Mouse (Mus musculus) neural tube, embryonic 14.5 days (tissue): ENCODE measurements around the gene Lrrc42. TPM values are rescaled to one million over a fixed set of nuclear protein-coding genes. Genes with fewer than 3 reads are reported as not detected.

ENCODE experiments used
- ATAC-seq: fragments of 200-750 bp; cut with Nextera tagmentation; 2 replicates; pipeline ENCODE4 v1.8.0; 2017; ENCODE audit warnings: low read depth, mild to moderate bottlenecking, moderate TSS enrichment, moderate library complexity
- H3K27ac ChIP-seq: fragments of 300-500 bp; sonication (generic); 2 replicates; pipeline ENCODE4 v1.5.1; 2014; ENCODE audit warnings: low read depth, mild to moderate bottlenecking, control low read depth, low read length, moderate library complexity, mixed read lengths
- H3K27me3 ChIP-seq: fragments of 300-500 bp; sonication (generic); 2 replicates; pipeline ENCODE4 v1.6.1; 2014; ENCODE audit warnings: low read length; ENCODE audit not compliant: control insufficient read depth, insufficient read depth
- H3K36me3 ChIP-seq: fragments of 300-500 bp; sonication (generic); 2 replicates; pipeline ENCODE4 v1.6.1; 2014; ENCODE audit warnings: low read length, mixed read lengths; ENCODE audit not compliant: control insufficient read depth, insufficient read depth
- H3K4me1 ChIP-seq: fragments of 300-500 bp; sonication (generic); 2 replicates; pipeline ENCODE4 v1.6.1; 2014; ENCODE audit warnings: low read length; ENCODE audit not compliant: control insufficient read depth, insufficient read depth
- H3K4me2 ChIP-seq: fragments of 300-500 bp; sonication (generic); 2 replicates; pipeline ENCODE4 v1.6.1; 2014; ENCODE audit warnings: mild to moderate bottlenecking, low read depth, low read length, control low read depth
- H3K4me3 ChIP-seq: fragments of 300-500 bp; sonication (generic); 2 replicates; pipeline ENCODE4 v1.5.1; 2014; ENCODE audit warnings: low read depth, low read length, control low read depth, mixed read lengths
- H3K9ac ChIP-seq: fragments of 300-500 bp; sonication (generic); replicated peaks from 2 replicates; pipeline ENCODE4 v1.6.1; 2014; ENCODE audit warnings: low read depth, mild to moderate bottlenecking, control low read depth, low read length, mixed read lengths
- H3K9me3 ChIP-seq: fragments of 300-500 bp; sonication (generic); 2 replicates; pipeline ENCODE4 v1.6.1; 2016; ENCODE audit warnings: low read length; ENCODE audit not compliant: control insufficient read depth
- WGBS: fragments of 180-500 bp; shearing (Covaris S2); extraction: QIAGEN DNeasy Blood & Tissue Kit; methylation state at CpG from one replicate; pipeline ENCODE4 v1.1.7; 2014; 5-methylcytosine and 5-hydroxymethylcytosine counted together
- polyA plus RNA-seq: library from polyadenylated mRNA; unstranded; fragments of >200 nt; fragmentation: Nextera tagmentation; extraction: Ambion mirVana; gene quantifications from 2 replicates; pipeline ENCODE4 v1.2.1, GENCODE M21; 2014

The Lrrc42 gene
- polyA plus RNA-seq, 1 experiment from 2014 or later = 56.0 TPM

GRCm38 (mm10) chr4:107243365-107244333 is 9.7 kb downstream of the Lrrc42 start:
- 63% methylated on average over 6 of the region's 6 CpGs for WGBS
- H3K27ac ChIP-seq = no peak overlapping the region

GRCm38 (mm10) chr4:107240196-107240595 is 13.1 kb downstream of the Lrrc42 start:
- H3K4me3 ChIP-seq = no peak overlapping the region
- H3K36me3 ChIP-seq = peaks cover 18% of the 10 kb centered on the region; the same call in 1 of the 2 replicates
- 97% methylated on average over 6 of the region's 6 CpGs for WGBS

More at GRCm38 (mm10) chr4:107243365-107244333, 9.7 kb downstream of the Lrrc42 start:
- H3K9me3 ChIP-seq = no peaks in the 10 kb centered on the region
- H3K36me3 ChIP-seq = peaks cover 11% of the 10 kb centered on the region; the same call in 1 of the 2 replicates
- no peak overlapping the region for H3K9ac ChIP-seq
- H3K27me3 ChIP-seq = no peaks in the 10 kb centered on the region
- H3K4me1 ChIP-seq = peaks cover 3% of the 10 kb centered on the region; the same call in 1 of the 2 replicates
- H3K4me3 ChIP-seq = no peak overlapping the region
- ATAC-seq = peak; percentile 54; the same call in 1 of the 2 replicates
- no peak overlapping the region for H3K4me2 ChIP-seq

GRCm38 (mm10) chr4:107238253-107238652 is 15.1 kb downstream of the Lrrc42 start:
- no peak for ATAC-seq
- no peaks in the 10 kb centered on the region for H3K27me3 ChIP-seq
- H3K4me3 ChIP-seq = no peak overlapping the region
- H3K4me2 ChIP-seq = no peak overlapping the region
- no peaks in the 10 kb centered on the region for H3K4me1 ChIP-seq
- no peak overlapping the region for H3K27ac ChIP-seq
- H3K36me3 ChIP-seq = peaks cover 26% of the 10 kb centered on the region; the same call in 1 of the 2 replicates
- no peak overlapping the region for H3K9ac ChIP-seq
- no peaks in the 10 kb centered on the region for H3K9me3 ChIP-seq
- WGBS = 100% methylated on average over 2 of the region's 2 CpGs

More at GRCm38 (mm10) chr4:107240196-107240595, 13.1 kb downstream of the Lrrc42 start:
- Histone ChIP-seq H3K27ac (no peak overlapping the region), H3K4me1 (peaks cover 3% of the 10 kb centered on the region; the same call in 1 of the 2 replicates), H3K9me3 (no peaks in the 10 kb centered on the region), H3K27me3 (no peaks in the 10 kb centered on the region), H3K4me2 (no peak overlapping the region), H3K9ac (no peak overlapping the region)
- no peak for ATAC-seq

- H3K36me3 ChIP-seq = peaks cover 13% of the 10 kb centered on the region; the same call in 1 of the 2 replicates
- WGBS = 59% methylated on average over 3 of the region's 3 CpGs
- ATAC-seq = no peak
- no peak overlapping the region for H3K4me3 ChIP-seq
- no peak overlapping the region for H3K9ac ChIP-seq
- H3K27me3 ChIP-seq = no peaks in the 10 kb centered on the region
- H3K27ac ChIP-seq = no peak overlapping the region
- no peak overlapping the region for H3K4me2 ChIP-seq
- H3K4me1 ChIP-seq = no peaks in the 10 kb centered on the region
- H3K9me3 ChIP-seq = no peaks in the 10 kb centered on the region
Observed at GRCm38 (mm10) chr4:107232219-107232618, 21.1 kb downstream of the Lrrc42 start.

- no peak for ATAC-seq
- Histone ChIP-seq H3K9ac (no peak overlapping the region), H3K27me3 (no peaks in the 10 kb centered on the region), H3K36me3 (no peaks in the 10 kb centered on the region), H3K9me3 (no peaks in the 10 kb centered on the region), H3K4me2 (no peak overlapping the region), H3K4me1 (no peaks in the 10 kb centered on the region), H3K4me3 (no peak overlapping the region), H3K27ac (no peak overlapping the region)
- WGBS = 95% methylated on average over 2 of the region's 2 CpGs
Observed at GRCm38 (mm10) chr4:107226313-107226712, 27.0 kb downstream of the Lrrc42 start.

- no peaks in the 10 kb centered on the region for H3K4me1 ChIP-seq
- H3K4me3 ChIP-seq = no peak overlapping the region
- no peak for ATAC-seq
- H3K4me2 ChIP-seq = no peak overlapping the region
- H3K9ac ChIP-seq = no peak overlapping the region
- H3K27ac ChIP-seq = no peak overlapping the region
- no peaks in the 10 kb centered on the region for H3K36me3 ChIP-seq
- 89% methylated on average over 8 of the region's 11 CpGs for WGBS
- H3K9me3 ChIP-seq = no peaks in the 10 kb centered on the region
- no peaks in the 10 kb centered on the region for H3K27me3 ChIP-seq
Observed at GRCm38 (mm10) chr4:107223225-107224204, 29.8 kb downstream of the Lrrc42 start.

- Histone ChIP-seq H3K9me3 (no peaks in the 10 kb centered on the region), H3K4me3 (no peak overlapping the region), H3K27me3 (no peaks in the 10 kb centered on the region), H3K36me3 (no peaks in the 10 kb centered on the region), H3K4me1 (no peaks in the 10 kb centered on the region), H3K27ac (no peak overlapping the region), H3K9ac (no peak overlapping the region), H3K4me2 (no peak overlapping the region)
- ATAC-seq = no peak
- 94% methylated on average over 5 of the region's 5 CpGs for WGBS
Observed at GRCm38 (mm10) chr4:107221524-107221923, 31.8 kb downstream of the Lrrc42 start.

GRCm38 (mm10) chr4:107217574-107217973 is 35.8 kb downstream of the Lrrc42 start:
- H3K4me2 ChIP-seq = no peak overlapping the region
- no peaks in the 10 kb centered on the region for H3K36me3 ChIP-seq
- WGBS = 86% methylated on average over 9 of the region's 9 CpGs
- no peak overlapping the region for H3K9ac ChIP-seq
- ATAC-seq = no peak
- H3K27me3 ChIP-seq = no peaks in the 10 kb centered on the region
- no peak overlapping the region for H3K27ac ChIP-seq
- no peak overlapping the region for H3K4me3 ChIP-seq
- no peaks in the 10 kb centered on the region for H3K4me1 ChIP-seq
- no peaks in the 10 kb centered on the region for H3K9me3 ChIP-seq
